Comparison of ENCODE assay signal across 22 mouse cellular contexts in the genomic region with DNA sequence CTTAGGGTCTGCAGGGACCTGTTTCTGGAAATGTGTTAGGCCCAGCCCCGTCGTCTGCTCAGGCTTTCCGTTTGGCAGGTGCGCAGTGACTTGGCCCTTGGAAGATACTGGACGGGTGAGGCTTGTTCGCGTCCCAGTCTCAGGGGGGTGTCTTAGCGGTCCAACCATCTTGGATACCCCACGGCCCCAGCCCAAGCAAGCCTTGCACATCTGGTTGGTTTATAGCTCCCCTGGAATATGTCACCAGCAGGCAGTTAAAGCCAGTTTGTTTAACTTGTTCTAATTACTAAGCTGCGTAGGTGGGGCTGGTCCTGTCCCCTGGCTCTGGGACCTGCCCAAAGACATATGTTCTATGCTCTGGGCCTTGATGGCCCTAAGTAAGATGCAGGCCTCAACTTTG.
"Had no signal": no experiment of that assay in that cellular context is flagged by ENCODE, and none has a peak within 500 bp of the region (broad histone marks: within the 10 kb centered on the region; RNA-seq: fewer than 3 reads in every experiment).

No protein-coding gene starts in this region.

- H3K9ac ChIP-seq: liver, embryonic 12.5 days; liver, embryonic 15.5 days; lung, embryonic 15.5 days; midbrain, embryonic 13.5 days; stomach, embryonic 15.5 days had no signal

- H3K4me2 ChIP-seq: liver, embryonic 12.5 days; liver, embryonic 15.5 days; lung, embryonic 15.5 days; midbrain, embryonic 13.5 days; stomach, embryonic 15.5 days had no signal

- H3K4me1 ChIP-seq: liver, embryonic 12.5 days; liver, embryonic 15.5 days; lung, embryonic 15.5 days; midbrain, embryonic 13.5 days had no signal

- H3K9me3 ChIP-seq: liver, embryonic 15.5 days; lung, embryonic 15.5 days; megakaryocyte, embryonic 14.5 days had no signal

- H3K27me3 ChIP-seq: liver, embryonic 12.5 days; liver, embryonic 15.5 days; lung, embryonic 15.5 days; midbrain, embryonic 13.5 days; stomach, embryonic 15.5 days had no signal

- DNase-seq: kidney, adult 18-20 months; kidney, adult 9 months; kidney, postnatal 25 days; layer of hippocampus, adult 9-11 months; liver; lung, adult 18-20 months; lung, postnatal 10 days; lung, postnatal 36 days; right cerebral cortex, postnatal 14 days; right cerebral cortex, postnatal 4 days; thymus, postnatal 25 days had no signal

- H3K4me3 ChIP-seq: layer of hippocampus, adult 2 months; liver, embryonic 12.5 days; liver, embryonic 15.5 days; lung, embryonic 15.5 days; megakaryocyte, embryonic 14.5 days; midbrain, embryonic 10.5 days; midbrain, embryonic 13.5 days; stomach, embryonic 15.5 days had no signal

- H3K36me3 ChIP-seq: liver, embryonic 12.5 days; liver, embryonic 15.5 days; lung, embryonic 15.5 days; midbrain, embryonic 10.5 days; midbrain, embryonic 13.5 days; stomach, embryonic 15.5 days had no signal

- ATAC-seq: inflammation-experienced regulatory T-cells, adult 6 months; intestine, embryonic 16.5 days; liver, embryonic 12.5 days; midbrain, embryonic 13.5 days had no signal

- H3K27ac ChIP-seq: kidney, postnatal 0 days; layer of hippocampus, adult 2 months; liver, embryonic 12.5 days; liver, embryonic 15.5 days; lung, embryonic 15.5 days; midbrain, embryonic 10.5 days; midbrain, embryonic 13.5 days; stomach, embryonic 15.5 days had no signal
